Mouse (Mus musculus): ENCODE data around the gene Cul4a. TPM values are rescaled to one million over a fixed set of nuclear protein-coding genes. Genes with fewer than 3 reads are reported as not detected.

Gene Cul4a
- polyA plus RNA-seq (2012; fragmentation: generic; extraction: Trizol): 61.3 TPM

GRCm38 (mm10) chr8:13105087-13105881 is at the start of gene Cul4a, which contains the start of gene Pcid2:
Cul4a (plus strand) TSS chr8:13105621.
Pcid2 (minus strand) TSS chr8:13105459.
- H3K36me3 ChIP-seq (ENCODE audit: control insufficient read depth, insufficient read depth): no peaks in the 10 kb centered on the region
- TF ChIP-seq POLR2A (IDR thresholded peaks at IDR 0.05; ENCODE audit: insufficient read length, low read depth): peak; percentile 91
- TF ChIP-seq MYOG (IDR thresholded peaks at IDR 0.05; ENCODE audit: control insufficient read depth in 1 of 3, insufficient read depth in 1 of 3, insufficient read length in 2 of 3, low read depth in 2 of 3): peak in 1 of 3 experiments; percentile 32
- TF ChIP-seq SRF (IDR thresholded peaks at IDR 0.05; ENCODE audit: control insufficient read depth, insufficient read length, low read depth): no peak
- peak; percentile 82 for TF ChIP-seq POLR2AphosphoS2 (IDR thresholded peaks at IDR 0.05; ENCODE audit: insufficient read length, low read depth)
- H3K79me2 ChIP-seq (ENCODE audit: control insufficient read depth, insufficient read depth): peaks cover 74% of the 10 kb centered on the region
- peak within 1 kb of the TSS; percentile 86 for H3K4me3 ChIP-seq
- H3ac ChIP-seq (ENCODE audit: control insufficient read depth, insufficient read length): peak within 1 kb of the TSS; percentile 72
- H3K27me3 ChIP-seq (ENCODE audit: control insufficient read depth, insufficient read depth, insufficient read length): no peaks in the 10 kb centered on the region
- peak within 1 kb of the TSS; percentile 99 for H3K4me2 ChIP-seq (ENCODE audit: low read depth)

DNA sequence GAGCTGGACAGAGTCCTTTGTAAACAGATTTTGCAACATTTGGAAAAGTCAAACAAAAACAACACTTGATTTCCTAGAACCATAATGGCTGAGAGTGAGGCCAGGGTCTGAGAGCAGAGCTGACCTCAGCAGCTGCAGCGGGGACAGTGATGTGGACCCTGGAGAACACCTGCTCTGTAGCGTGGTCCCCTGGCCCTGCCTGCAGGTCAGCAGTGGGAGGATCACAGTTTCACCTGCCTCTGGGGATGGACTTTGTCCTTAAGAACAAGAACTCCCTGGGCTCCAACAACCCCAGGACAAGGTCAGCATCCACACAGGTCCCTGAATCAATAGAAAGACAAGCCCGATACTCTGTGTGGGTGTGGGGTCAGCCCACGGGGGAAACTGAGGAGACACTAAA is 48.1 kb upstream of the Cul4a start:
- Histone ChIP-seq H3K36me3 (ENCODE audit: control insufficient read depth, insufficient read depth) (no peaks in the 10 kb centered on the region), H3K27me3 (ENCODE audit: control insufficient read depth, insufficient read depth, insufficient read length) (peaks cover 68% of the 10 kb centered on the region), H3ac (ENCODE audit: control insufficient read depth, insufficient read length) (no peak overlapping the region), H3K4me3 (no peak overlapping the region), H3K79me2 (ENCODE audit: control insufficient read depth, insufficient read depth) (no peaks in the 10 kb centered on the region), H3K4me2 (ENCODE audit: low read depth) (no peak overlapping the region)
- TF ChIP-seq POLR2A (IDR thresholded peaks at IDR 0.05; ENCODE audit: insufficient read length, low read depth): no peak
- no peak for TF ChIP-seq USF1 (IDR thresholded peaks at IDR 0.05; ENCODE audit: low read depth)

GRCm38 (mm10) chr8:13060441-13061150 is 44.8 kb upstream of the Cul4a start, which contains the start of gene Proz:
Proz (plus strand) TSS chr8:13060914.
- Histone ChIP-seq H3K79me2 (ENCODE audit: control insufficient read depth, insufficient read depth) (no peaks in the 10 kb centered on the region), H3K4me2 (ENCODE audit: low read depth) (no peak within 1 kb of the TSS), H3K27me3 (ENCODE audit: control insufficient read depth, insufficient read depth, insufficient read length) (peaks cover 56% of the 10 kb centered on the region), H3K4me3 (no peak within 1 kb of the TSS), H3ac (ENCODE audit: control insufficient read depth, insufficient read length) (no peak within 1 kb of the TSS), H3K36me3 (ENCODE audit: control insufficient read depth, insufficient read depth) (no peaks in the 10 kb centered on the region)
- TF ChIP-seq POLR2A (IDR thresholded peaks at IDR 0.05; ENCODE audit: insufficient read length, low read depth): no peak
- TF ChIP-seq MYOD1 (IDR thresholded peaks at IDR 0.05; ENCODE audit: control insufficient read depth in 1 of 3, insufficient read length in 2 of 3, low read depth in 2 of 3): no peak
- no peak for TF ChIP-seq TCF3 (IDR thresholded peaks at IDR 0.05; ENCODE audit: insufficient read length, low read depth)
- no peak for TF ChIP-seq SRF (IDR thresholded peaks at IDR 0.05; ENCODE audit: control insufficient read depth, insufficient read length, low read depth)
- no peak for TF ChIP-seq TCF12 (IDR thresholded peaks at IDR 0.05; ENCODE audit: insufficient read depth, poor library complexity, severe bottlenecking)
- no peak for TF ChIP-seq USF1 (IDR thresholded peaks at IDR 0.05; ENCODE audit: low read depth)
- TF ChIP-seq MAX (IDR thresholded peaks at IDR 0.05; ENCODE audit: low read depth): no peak
- no peak for TF ChIP-seq REST (IDR thresholded peaks at IDR 0.05; ENCODE audit: insufficient read depth, insufficient read length)
- TF ChIP-seq MYOG (IDR thresholded peaks at IDR 0.05; ENCODE audit: control insufficient read depth in 1 of 3, insufficient read depth in 1 of 3, insufficient read length in 2 of 3, low read depth in 2 of 3): no peak
- no peak for TF ChIP-seq E2F4 (IDR thresholded peaks at IDR 0.05; ENCODE audit: insufficient read depth)
- TF ChIP-seq CEBPB (IDR thresholded peaks at IDR 0.05; ENCODE audit: insufficient read depth, poor library complexity, severe bottlenecking): no peak
- TF ChIP-seq POLR2AphosphoS2 (IDR thresholded peaks at IDR 0.05; ENCODE audit: insufficient read length, low read depth): no peak

- Histone ChIP-seq H3ac (ENCODE audit: control insufficient read depth, insufficient read length) (no peak overlapping the region), H3K36me3 (ENCODE audit: control insufficient read depth, insufficient read depth) (no peaks in the 10 kb centered on the region), H3K27me3 (ENCODE audit: control insufficient read depth, insufficient read depth, insufficient read length) (peaks cover 38% of the 10 kb centered on the region), H3K4me3 (no peak overlapping the region), H3K79me2 (ENCODE audit: control insufficient read depth, insufficient read depth) (no peaks in the 10 kb centered on the region), H3K4me2 (ENCODE audit: low read depth) (no peak overlapping the region)
- TF ChIP-seq E2F4 (IDR thresholded peaks at IDR 0.05; ENCODE audit: insufficient read depth): no peak
- TF ChIP-seq MYOG (IDR thresholded peaks at IDR 0.05; ENCODE audit: control insufficient read depth in 1 of 3, insufficient read depth in 1 of 3, insufficient read length in 2 of 3, low read depth in 2 of 3): no peak
- TF ChIP-seq TCF3 (IDR thresholded peaks at IDR 0.05; ENCODE audit: insufficient read length, low read depth): no peak
- no peak for TF ChIP-seq USF1 (IDR thresholded peaks at IDR 0.05; ENCODE audit: low read depth)
- no peak for TF ChIP-seq POLR2A (IDR thresholded peaks at IDR 0.05; ENCODE audit: insufficient read length, low read depth)
- TF ChIP-seq MYOD1 (IDR thresholded peaks at IDR 0.05; ENCODE audit: control insufficient read depth in 1 of 3, insufficient read length in 2 of 3, low read depth in 2 of 3): no peak
- TF ChIP-seq TCF12 (IDR thresholded peaks at IDR 0.05; ENCODE audit: insufficient read depth, poor library complexity, severe bottlenecking): no peak
- no peak for TF ChIP-seq CEBPB (IDR thresholded peaks at IDR 0.05; ENCODE audit: insufficient read depth, poor library complexity, severe bottlenecking)
- no peak for TF ChIP-seq POLR2AphosphoS2 (IDR thresholded peaks at IDR 0.05; ENCODE audit: insufficient read length, low read depth)
- TF ChIP-seq SRF (IDR thresholded peaks at IDR 0.05; ENCODE audit: control insufficient read depth, insufficient read length, low read depth): no peak
- TF ChIP-seq REST (IDR thresholded peaks at IDR 0.05; ENCODE audit: insufficient read depth, insufficient read length): no peak
- TF ChIP-seq MAX (IDR thresholded peaks at IDR 0.05; ENCODE audit: low read depth): no peak
These were observed 42.3 kb upstream of the Cul4a start for GRCm38 (mm10) chr8:13063112-13063511.
